Mouse (Mus musculus) megakaryocyte-erythroid progenitor cell, adult 5-6 weeks (primary cell): ENCODE measurements around the gene Evpl. TPM values are rescaled to one million over a fixed set of nuclear protein-coding genes. Genes with fewer than 3 reads are reported as not detected.

Experiments used
- ATAC-seq: replicated peaks from 2 replicates; pipeline ENCODE4 v1.8.0; 2016; ENCODE audit warnings: mild to moderate bottlenecking, inconsistent platforms; ENCODE audit not compliant: severe bottlenecking, poor library complexity, low FRiP score, low TSS enrichment
- total RNA-seq, 2 experiments: library from RNA; stranded (forward) in 1 of 2; stranded (reverse) in 1 of 2; fragments of 200-1000, 215-1000 nt in 1 of 2; fragments of >200 nt in 1 of 2; fragmentation: Nextera tagmentation in 1 of 2; gene quantifications; 2 replicates each; pipeline ENCODE4 v1.2.3; 2014 to 2017

Gene Evpl
- total RNA-seq, 2 experiments from 2014 or later: 0.80 TPM; not detected in 1

GRCm38 (mm10) chr11:116259461-116259860, 21.6 kb upstream of the Evpl start:
- peak; percentile 90 for ATAC-seq

GRCm38 (mm10) chr11:116255982-116256675, 18.3 kb upstream of the Evpl start:
- ATAC-seq: no peak

GRCm38 (mm10) chr11:116255090-116255981, 17.5 kb upstream of the Evpl start:
- no peak for ATAC-seq

GRCm38 (mm10) chr11:116254627-116255026, 16.8 kb upstream of the Evpl start:
- ATAC-seq: 0 out of 2 replicates have a peak, but pooled peaks have one; percentile 29

GRCm38 (mm10) chr11:116253076-116253600, 15.3 kb upstream of the Evpl start:
- no peak for ATAC-seq

GRCm38 (mm10) chr11:116250898-116251297, 13.0 kb upstream of the Evpl start:
- ATAC-seq: no peak

GRCm38 (mm10) chr11:116247502-116248222, 9.8 kb upstream of the Evpl start:
- no peak for ATAC-seq

GRCm38 (mm10) chr11:116245616-116246015, 7.7 kb upstream of the Evpl start:
- no peak for ATAC-seq

GRCm38 (mm10) chr11:116244580-116244979, 6.7 kb upstream of the Evpl start:
- no peak for ATAC-seq

GRCm38 (mm10) chr11:116241744-116242235, 3.9 kb upstream of the Evpl start:
- no peak for ATAC-seq

- no peak for ATAC-seq
Measured at GRCm38 (mm10) chr11:116239797-116240196, 1.9 kb upstream of the Evpl start.

GRCm38 (mm10) chr11:116234901-116235300, 3.0 kb downstream of the Evpl start:
- no peak for ATAC-seq

- ATAC-seq: no peak
Measured at GRCm38 (mm10) chr11:116232427-116232826, 5.5 kb downstream of the Evpl start.

GRCm38 (mm10) chr11:116228699-116229098, 9.2 kb downstream of the Evpl start:
- ATAC-seq: no peak

- ATAC-seq: peak; percentile 24; the same call in 1 of the 2 replicates
Measured at GRCm38 (mm10) chr11:116226414-116226813, 11.5 kb downstream of the Evpl start.

- no peak for ATAC-seq
Measured at GRCm38 (mm10) chr11:116222740-116223059, 15.2 kb downstream of the Evpl start.

- no peak for ATAC-seq
Measured at GRCm38 (mm10) chr11:116221931-116222739, 15.7 kb downstream of the Evpl start.

- peak; percentile 41; the same call in 1 of the 2 replicates for ATAC-seq
Measured at GRCm38 (mm10) chr11:116219885-116220284, 18.0 kb downstream of the Evpl start.
